Mouse (Mus musculus) heart, embryonic 12.5 days (tissue): Measurements from ENCODE around the gene Rftn1. TPM values are rescaled to one million over a fixed set of nuclear protein-coding genes. Genes with fewer than 3 reads are reported as not detected.

ENCODE experiments used
- ATAC-seq: fragments of 200-750 bp; cut with Nextera tagmentation; 2 replicates; pipeline ENCODE4 v1.8.0; 2017; ENCODE audit warnings: moderate TSS enrichment, moderate library complexity; ENCODE audit not compliant: insufficient number of reproducible peaks, low FRiP score
- H3K27ac ChIP-seq: fragments of 300-500 bp; sonication (generic); 2 replicates; pipeline ENCODE4 v1.5.1; 2016; ENCODE audit warnings: mild to moderate bottlenecking, moderate library complexity; ENCODE audit not compliant: poor library complexity, severe bottlenecking
- H3K27me3 ChIP-seq: fragments of 300-500 bp; sonication (generic); replicated peaks from 2 replicates; pipeline ENCODE4 v1.6.1; 2016; ENCODE audit warnings: mild to moderate bottlenecking, moderate library complexity
- H3K36me3 ChIP-seq: fragments of 300-500 bp; sonication (generic); 2 replicates; pipeline ENCODE4 v1.6.1; 2016; ENCODE audit warnings: mild to moderate bottlenecking, moderate library complexity
- H3K4me1 ChIP-seq: fragments of 300-500 bp; sonication (generic); replicated peaks from 2 replicates; pipeline ENCODE4 v1.6.1; 2016; ENCODE audit warnings: mild to moderate bottlenecking
- H3K4me2 ChIP-seq: fragments of 300-500 bp; sonication (generic); 2 replicates; pipeline ENCODE4 v1.6.1; 2016; ENCODE audit warnings: mild to moderate bottlenecking, moderate library complexity
- H3K4me3 ChIP-seq: fragments of 300-500 bp; sonication (generic); 2 replicates; pipeline ENCODE4 v1.5.1; 2016; ENCODE audit warnings: mild to moderate bottlenecking
- H3K9ac ChIP-seq: fragments of 300-500 bp; sonication (generic); 2 replicates; pipeline ENCODE4 v1.6.1; 2016; ENCODE audit warnings: mild to moderate bottlenecking, moderate library complexity
- H3K9me3 ChIP-seq: fragments of 300-500 bp; sonication (generic); replicated peaks from 2 replicates; pipeline ENCODE4 v1.6.1; 2016; ENCODE audit warnings: mild to moderate bottlenecking, moderate library complexity
- WGBS: fragments of 180-500 bp; shearing (Covaris S2); methylation state at CpG from one replicate; pipeline ENCODE4 v1.1.7; 2016; 5-methylcytosine and 5-hydroxymethylcytosine counted together
- polyA plus RNA-seq: library from polyadenylated mRNA; unstranded; fragments of >200 nt; fragmentation: Nextera tagmentation; extraction: Ambion mirVana; gene quantifications from 2 replicates; pipeline ENCODE4 v1.2.1, GENCODE M21; 2016

Rftn1 gene
- polyA plus RNA-seq, 1 experiment from 2014 or later, result 24.2 TPM

- no peak for ATAC-seq
- Histone ChIP-seq H3K9me3 (peaks cover 7% of the 10 kb centered on the region; the same call in 1 of the 2 replicates), H3K4me2 (no peak overlapping the region), H3K36me3 (peaks cover 22% of the 10 kb centered on the region), H3K4me3 (no peak overlapping the region), H3K9ac (no peak overlapping the region), H3K27ac (no peak overlapping the region), H3K27me3 (no peaks in the 10 kb centered on the region), H3K4me1 (no peaks in the 10 kb centered on the region)
- 89% methylated on average over 10 of the region's 10 CpGs for WGBS
These were observed 83.7 kb downstream of the Rftn1 start for GRCm38 (mm10) chr17:50106811-50107210.

- no peak overlapping the region for H3K4me2 ChIP-seq
- no peak overlapping the region for H3K9ac ChIP-seq
- 0 out of 2 replicates have a peak, but pooled peaks cover 8% of the 10 kb centered on the region for H3K4me1 ChIP-seq
- H3K4me3 ChIP-seq, result no peak overlapping the region
- no peaks in the 10 kb centered on the region for H3K27me3 ChIP-seq
- H3K36me3 ChIP-seq, result peaks cover 22% of the 10 kb centered on the region
- ATAC-seq, result no peak
- no peak overlapping the region for H3K27ac ChIP-seq
- 85% methylated on average over 3 of the region's 3 CpGs for WGBS
- peaks cover 7% of the 10 kb centered on the region; the same call in 1 of the 2 replicates for H3K9me3 ChIP-seq
These were observed 86.3 kb downstream of the Rftn1 start for GRCm38 (mm10) chr17:50104131-50104530.

- H3K4me1 ChIP-seq, result 0 out of 2 replicates have a peak, but pooled peaks cover 8% of the 10 kb centered on the region
- peaks cover 7% of the 10 kb centered on the region; the same call in 1 of the 2 replicates for H3K9me3 ChIP-seq
- no peak overlapping the region for H3K27ac ChIP-seq
- WGBS, result 87% methylated on average over 3 of the region's 3 CpGs
- H3K36me3 ChIP-seq, result peaks cover 15% of the 10 kb centered on the region; the same call in 1 of the 2 replicates
- no peak for ATAC-seq
- H3K27me3 ChIP-seq, result no peaks in the 10 kb centered on the region
- no peak overlapping the region for H3K4me2 ChIP-seq
- H3K4me3 ChIP-seq, result no peak overlapping the region
- H3K9ac ChIP-seq, result no peak overlapping the region
These were observed 89.1 kb downstream of the Rftn1 start for GRCm38 (mm10) chr17:50101416-50101815.

- 51% methylated on average over 12 of the region's 12 CpGs for WGBS
- Histone ChIP-seq H3K9ac (no peak overlapping the region), H3K4me2 (no peak overlapping the region)
These were observed 90.4 kb downstream of the Rftn1 start for GRCm38 (mm10) chr17:50100070-50100469.

GRCm38 (mm10) chr17:50099378-50099777 is 91.1 kb downstream of the Rftn1 start:
- H3K4me3 ChIP-seq, result no peak overlapping the region
- no peaks in the 10 kb centered on the region for H3K27me3 ChIP-seq
- no peak overlapping the region for H3K9ac ChIP-seq
- WGBS, result 61% methylated on average over 8 of the region's 8 CpGs
- no peak overlapping the region for H3K4me2 ChIP-seq
- no peak overlapping the region for H3K27ac ChIP-seq
- 0 out of 2 replicates have a peak, but pooled peaks cover 8% of the 10 kb centered on the region for H3K4me1 ChIP-seq
- no peaks in the 10 kb centered on the region for H3K9me3 ChIP-seq
- no peaks in the 10 kb centered on the region for H3K36me3 ChIP-seq
- no peak for ATAC-seq

More at GRCm38 (mm10) chr17:50100070-50100469, 90.4 kb downstream of the Rftn1 start:
- Histone ChIP-seq H3K27me3 (no peaks in the 10 kb centered on the region), H3K9me3 (peaks cover under 1% of the 10 kb centered on the region; the same call in 1 of the 2 replicates), H3K27ac (no peak overlapping the region), H3K4me3 (no peak overlapping the region), H3K36me3 (0 out of 2 replicates have a peak, but pooled peaks cover 1% of the 10 kb centered on the region), H3K4me1 (0 out of 2 replicates have a peak, but pooled peaks cover 8% of the 10 kb centered on the region)
- ATAC-seq, result no peak

- H3K4me3 ChIP-seq, result no peak overlapping the region
- H3K4me2 ChIP-seq, result no peak overlapping the region
- no peak overlapping the region for H3K9ac ChIP-seq
- ATAC-seq, result no peak
- no peaks in the 10 kb centered on the region for H3K36me3 ChIP-seq
- no peak overlapping the region for H3K27ac ChIP-seq
- no peaks in the 10 kb centered on the region for H3K27me3 ChIP-seq
- H3K4me1 ChIP-seq, result peaks cover 10% of the 10 kb centered on the region; the same call in 1 of the 2 replicates
- WGBS, result 86% methylated on average over 6 of the region's 6 CpGs
- no peaks in the 10 kb centered on the region for H3K9me3 ChIP-seq
These were observed 92.2 kb downstream of the Rftn1 start for GRCm38 (mm10) chr17:50098297-50098696.

GRCm38 (mm10) chr17:50097831-50098230 is 92.6 kb downstream of the Rftn1 start:
- ATAC-seq, result no peak
- Histone ChIP-seq H3K4me3 (no peak overlapping the region), H3K9ac (no peak overlapping the region), H3K9me3 (no peaks in the 10 kb centered on the region), H3K4me1 (peaks cover 13% of the 10 kb centered on the region), H3K4me2 (no peak overlapping the region), H3K27ac (no peak overlapping the region), H3K27me3 (no peaks in the 10 kb centered on the region), H3K36me3 (no peaks in the 10 kb centered on the region)
- WGBS, result 88% methylated on average over 5 of the region's 5 CpGs

- H3K9ac ChIP-seq, result no peak overlapping the region
- H3K27me3 ChIP-seq, result no peaks in the 10 kb centered on the region
- H3K4me2 ChIP-seq, result no peak overlapping the region
- H3K4me3 ChIP-seq, result no peak overlapping the region
- WGBS, result 82% methylated on average over 4 of the region's 4 CpGs
- no peaks in the 10 kb centered on the region for H3K36me3 ChIP-seq
- no peaks in the 10 kb centered on the region for H3K9me3 ChIP-seq
- H3K4me1 ChIP-seq, result peaks cover 20% of the 10 kb centered on the region
- no peak overlapping the region for H3K27ac ChIP-seq
- no peak for ATAC-seq
These were observed 94.2 kb downstream of the Rftn1 start for GRCm38 (mm10) chr17:50096305-50096704.

- Histone ChIP-seq H3K36me3 (no peaks in the 10 kb centered on the region), H3K27me3 (no peaks in the 10 kb centered on the region), H3K4me3 (no peak overlapping the region), H3K9me3 (no peaks in the 10 kb centered on the region), H3K4me1 (peaks cover 12% of the 10 kb centered on the region), H3K4me2 (no peak overlapping the region), H3K27ac (no peak overlapping the region), H3K9ac (no peak overlapping the region)
- no peak for ATAC-seq
These were observed 95.9 kb downstream of the Rftn1 start for GRCm38 (mm10) chr17:50094596-50094995.

GRCm38 (mm10) chr17:50094077-50094476 is 96.4 kb downstream of the Rftn1 start:
- 78% methylated on average over 5 of the region's 5 CpGs for WGBS
- no peak for ATAC-seq
- Histone ChIP-seq H3K4me2 (no peak overlapping the region), H3K27ac (no peak overlapping the region), H3K9me3 (no peaks in the 10 kb centered on the region), H3K36me3 (no peaks in the 10 kb centered on the region), H3K9ac (no peak overlapping the region), H3K27me3 (no peaks in the 10 kb centered on the region), H3K4me3 (no peak overlapping the region), H3K4me1 (peaks cover 12% of the 10 kb centered on the region)

- no peak overlapping the region for H3K4me3 ChIP-seq
- H3K4me2 ChIP-seq, result no peak overlapping the region
- no peaks in the 10 kb centered on the region for H3K9me3 ChIP-seq
- 54% methylated on average over 3 of the region's 3 CpGs for WGBS
- H3K4me1 ChIP-seq, result peaks cover 12% of the 10 kb centered on the region
- H3K27ac ChIP-seq, result no peak overlapping the region
- H3K27me3 ChIP-seq, result no peaks in the 10 kb centered on the region
- no peaks in the 10 kb centered on the region for H3K36me3 ChIP-seq
- H3K9ac ChIP-seq, result no peak overlapping the region
- no peak for ATAC-seq
These were observed 97.1 kb downstream of the Rftn1 start for GRCm38 (mm10) chr17:50093356-50093755.

GRCm38 (mm10) chr17:50092848-50093247 is 97.6 kb downstream of the Rftn1 start:
- ATAC-seq, result no peak
- Histone ChIP-seq H3K4me1 (peaks cover 12% of the 10 kb centered on the region), H3K4me2 (no peak overlapping the region), H3K9me3 (no peaks in the 10 kb centered on the region), H3K36me3 (no peaks in the 10 kb centered on the region), H3K27me3 (no peaks in the 10 kb centered on the region), H3K4me3 (no peak overlapping the region), H3K9ac (no peak overlapping the region), H3K27ac (no peak overlapping the region)
- 86% methylated on average over 8 of the region's 8 CpGs for WGBS
